Mouse (Mus musculus): ENCODE measurements at regions not wholly inside any gene's neighbourhood (a gene's known extent, or its start where the extent isn't known, plus 50 kb on each side); places are given as distances from the start of the nearest gene placed in this dataset.

- no peak for TF ChIP-seq POLR2A (IDR thresholded peaks at IDR 0.05; ENCODE audit: low read depth, low read length)
- no peak for TF ChIP-seq ZMIZ1 (IDR thresholded peaks at IDR 0.05; ENCODE audit: low read depth, low read length)
- TF ChIP-seq IRF4 (IDR thresholded peaks at IDR 0.05; ENCODE audit: low read depth, low read length), result no peak
- no peak for TF ChIP-seq CTCF (conservative IDR thresholded peaks at IDR 0.05 in 1 of 2, IDR thresholded peaks at IDR 0.05 in 1 of 2; ENCODE audit: low read depth in 2 of 2, low read length in 2 of 2)
- no peak for TF ChIP-seq USF2 (conservative IDR thresholded peaks at IDR 0.05; ENCODE audit: low read depth, low read length)
- TF ChIP-seq MEF2A (IDR thresholded peaks at IDR 0.05; ENCODE audit: borderline replicate concordance, low read depth, low read length), result no peak
- no peak for TF ChIP-seq NRF1 (IDR thresholded peaks at IDR 0.05; ENCODE audit: low read depth, low read length)
- TF ChIP-seq TBP (conservative IDR thresholded peaks at IDR 0.05; ENCODE audit: low read depth, low read length), result no peak
Observed at GRCm38 (mm10) chr15:60993971-60994690, 71.3 kb upstream of the A1bg start.

All from CH12.LX (cell line).